Mouse (Mus musculus): ENCODE data around the gene Sbk3. TPM values are rescaled to one million over a fixed set of nuclear protein-coding genes. Genes with fewer than 3 reads are reported as not detected.

Sbk3 gene
- polyA plus RNA-seq, 1 experiment: 0.34 TPM

GRCm38 (mm10) chr7:4937392-4937791 is 33.6 kb downstream of the Sbk3 start:
- no peak overlapping the region for H3ac ChIP-seq (ENCODE audit: control insufficient read depth, insufficient read length)
- no peak overlapping the region for H3K4me3 ChIP-seq
- H3K79me2 ChIP-seq (ENCODE audit: control insufficient read depth, insufficient read depth): no peaks in the 10 kb centered on the region
- no peak for TF ChIP-seq TCF12 (IDR thresholded peaks at IDR 0.05; ENCODE audit: insufficient read depth, poor library complexity, severe bottlenecking)
- TF ChIP-seq USF1 (IDR thresholded peaks at IDR 0.05; ENCODE audit: low read depth): no peak
- no peak for TF ChIP-seq REST (IDR thresholded peaks at IDR 0.05; ENCODE audit: insufficient read depth, insufficient read length)
- TF ChIP-seq SRF (IDR thresholded peaks at IDR 0.05; ENCODE audit: control insufficient read depth, insufficient read length, low read depth): no peak
- TF ChIP-seq TCF3 (IDR thresholded peaks at IDR 0.05; ENCODE audit: insufficient read length, low read depth): no peak
- TF ChIP-seq CEBPB (IDR thresholded peaks at IDR 0.05; ENCODE audit: insufficient read depth, poor library complexity, severe bottlenecking): no peak
- TF ChIP-seq MYOD1 (IDR thresholded peaks at IDR 0.05; ENCODE audit: control insufficient read depth in 1 of 3, insufficient read length in 2 of 3, low read depth in 2 of 3): no peak
- TF ChIP-seq POLR2A (IDR thresholded peaks at IDR 0.05; ENCODE audit: insufficient read length, low read depth): no peak
- no peak for TF ChIP-seq MYOG (IDR thresholded peaks at IDR 0.05; ENCODE audit: control insufficient read depth in 1 of 3, insufficient read depth in 1 of 3, insufficient read length in 2 of 3, low read depth in 2 of 3)
- TF ChIP-seq POLR2AphosphoS2 (IDR thresholded peaks at IDR 0.05; ENCODE audit: insufficient read length, low read depth): no peak
- no peak for TF ChIP-seq E2F4 (IDR thresholded peaks at IDR 0.05; ENCODE audit: insufficient read depth)
- TF ChIP-seq MAX (IDR thresholded peaks at IDR 0.05; ENCODE audit: low read depth): no peak
- no peaks in the 10 kb centered on the region for H3K36me3 ChIP-seq (ENCODE audit: control insufficient read depth, insufficient read depth)
- H3K27me3 ChIP-seq (ENCODE audit: control insufficient read depth, insufficient read depth, insufficient read length): no peaks in the 10 kb centered on the region
- H3K4me2 ChIP-seq (ENCODE audit: low read depth): no peak overlapping the region

DNA sequence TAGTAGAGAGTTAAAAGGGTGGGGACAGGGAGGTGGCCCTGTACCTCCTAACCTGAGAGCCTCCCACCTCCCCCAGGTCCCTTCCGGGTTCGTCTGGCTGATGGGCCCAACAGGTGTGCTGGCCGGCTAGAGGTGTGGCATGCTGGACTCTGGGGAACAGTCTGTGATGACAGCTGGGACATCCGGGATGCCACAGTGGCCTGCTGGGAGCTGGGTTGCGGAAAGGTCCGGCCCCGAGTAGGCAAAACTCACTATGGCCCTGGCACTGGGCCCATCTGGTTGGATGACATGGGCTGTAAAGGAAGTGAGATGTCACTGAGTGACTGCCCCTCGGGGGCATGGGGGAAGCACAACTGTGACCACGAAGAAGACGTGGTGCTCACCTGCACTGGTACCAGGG is 34.1 kb downstream of the Sbk3 start:
- Histone ChIP-seq H3K4me3 (no peak overlapping the region), H3K27me3 (ENCODE audit: control insufficient read depth, insufficient read depth, insufficient read length) (no peaks in the 10 kb centered on the region), H3K79me2 (ENCODE audit: control insufficient read depth, insufficient read depth) (no peaks in the 10 kb centered on the region), H3ac (ENCODE audit: control insufficient read depth, insufficient read length) (no peak overlapping the region), H3K36me3 (ENCODE audit: control insufficient read depth, insufficient read depth) (no peaks in the 10 kb centered on the region), H3K4me2 (ENCODE audit: low read depth) (no peak overlapping the region)
- TF ChIP-seq MYOD1 (IDR thresholded peaks at IDR 0.05; ENCODE audit: control insufficient read depth in 1 of 3, insufficient read length in 2 of 3, low read depth in 2 of 3) (peak in 1 of 3 experiments; percentile 20), MYOG (IDR thresholded peaks at IDR 0.05; ENCODE audit: control insufficient read depth in 1 of 3, insufficient read depth in 1 of 3, insufficient read length in 2 of 3, low read depth in 2 of 3) (peak in 1 of 3 experiments; percentile 5), TCF3 (IDR thresholded peaks at IDR 0.05; ENCODE audit: insufficient read length, low read depth) (no peak)

DNA sequence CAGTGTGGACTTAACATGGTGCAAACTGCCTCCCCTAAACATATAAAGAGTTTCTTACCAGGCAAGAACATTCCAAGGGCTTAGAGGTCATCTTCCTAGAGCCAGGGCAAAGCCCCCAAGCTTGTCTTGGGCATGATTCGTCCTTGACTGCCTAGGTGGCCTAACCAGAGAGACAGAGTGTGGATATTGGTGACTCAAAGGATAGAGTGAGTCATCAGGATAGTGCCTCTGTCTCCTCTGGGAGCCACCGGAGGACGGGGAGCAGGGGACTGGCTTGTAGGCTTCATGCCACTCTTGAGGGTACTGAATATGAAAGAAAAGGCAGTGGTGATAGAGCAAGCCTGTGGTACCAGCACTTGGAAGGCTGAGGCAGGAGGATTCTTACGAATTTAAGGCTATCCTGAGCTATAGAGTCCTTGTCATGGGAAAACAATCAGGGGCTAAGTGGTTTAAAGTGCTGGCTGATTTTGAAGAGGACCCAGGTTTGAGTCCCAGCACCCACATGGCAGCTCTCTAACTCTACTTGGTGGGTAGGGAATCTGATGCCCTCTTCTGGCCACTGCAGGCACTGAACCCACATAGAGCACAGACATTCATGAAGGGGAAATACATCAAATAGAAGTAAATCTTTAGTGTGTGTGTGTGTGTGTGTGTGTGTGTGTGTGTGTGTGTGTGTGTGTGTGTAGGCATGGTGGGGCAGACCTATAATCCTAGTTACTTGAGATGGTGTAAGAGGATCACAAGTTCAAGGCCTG is 36.6 kb downstream of the Sbk3 start:
- Histone ChIP-seq H3ac (ENCODE audit: control insufficient read depth, insufficient read length) (no peak overlapping the region), H3K36me3 (ENCODE audit: control insufficient read depth, insufficient read depth) (no peaks in the 10 kb centered on the region), H3K27me3 (ENCODE audit: control insufficient read depth, insufficient read depth, insufficient read length) (no peaks in the 10 kb centered on the region), H3K79me2 (ENCODE audit: control insufficient read depth, insufficient read depth) (no peaks in the 10 kb centered on the region), H3K4me3 (no peak overlapping the region), H3K4me2 (ENCODE audit: low read depth) (no peak overlapping the region)
- TF ChIP-seq POLR2AphosphoS2 (IDR thresholded peaks at IDR 0.05; ENCODE audit: insufficient read length, low read depth): no peak
- TF ChIP-seq MAX (IDR thresholded peaks at IDR 0.05; ENCODE audit: low read depth): no peak
- TF ChIP-seq MYOG (IDR thresholded peaks at IDR 0.05; ENCODE audit: control insufficient read depth in 1 of 3, insufficient read depth in 1 of 3, insufficient read length in 2 of 3, low read depth in 2 of 3): no peak
- no peak for TF ChIP-seq CEBPB (IDR thresholded peaks at IDR 0.05; ENCODE audit: insufficient read depth, poor library complexity, severe bottlenecking)
- TF ChIP-seq POLR2A (IDR thresholded peaks at IDR 0.05; ENCODE audit: insufficient read length, low read depth): no peak
- TF ChIP-seq TCF12 (IDR thresholded peaks at IDR 0.05; ENCODE audit: insufficient read depth, poor library complexity, severe bottlenecking): no peak
- no peak for TF ChIP-seq USF1 (IDR thresholded peaks at IDR 0.05; ENCODE audit: low read depth)
- TF ChIP-seq REST (IDR thresholded peaks at IDR 0.05; ENCODE audit: insufficient read depth, insufficient read length): no peak
- TF ChIP-seq TCF3 (IDR thresholded peaks at IDR 0.05; ENCODE audit: insufficient read length, low read depth): no peak
- no peak for TF ChIP-seq MYOD1 (IDR thresholded peaks at IDR 0.05; ENCODE audit: control insufficient read depth in 1 of 3, insufficient read length in 2 of 3, low read depth in 2 of 3)
- no peak for TF ChIP-seq E2F4 (IDR thresholded peaks at IDR 0.05; ENCODE audit: insufficient read depth)
- no peak for TF ChIP-seq SRF (IDR thresholded peaks at IDR 0.05; ENCODE audit: control insufficient read depth, insufficient read length, low read depth)

DNA sequence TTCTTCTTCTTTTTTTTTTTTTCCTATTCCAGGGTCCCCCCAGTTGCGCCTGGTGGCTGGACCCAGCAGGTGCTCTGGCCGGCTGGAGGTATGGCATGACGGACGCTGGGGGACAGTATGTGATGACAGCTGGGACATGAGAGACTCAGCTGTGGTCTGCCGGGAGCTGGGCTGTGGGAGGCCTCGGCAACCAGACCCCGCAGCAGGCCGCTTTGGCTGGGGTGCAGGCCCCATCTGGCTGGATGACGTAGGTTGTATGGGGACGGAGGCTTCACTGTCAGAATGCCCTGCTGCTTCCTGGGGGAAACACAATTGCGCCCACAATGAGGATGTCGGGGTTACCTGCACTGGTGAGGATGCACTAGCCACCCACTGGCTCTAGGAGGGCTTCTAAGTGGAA is 37.9 kb downstream of the Sbk3 start:
- Histone ChIP-seq H3K36me3 (ENCODE audit: control insufficient read depth, insufficient read depth) (no peaks in the 10 kb centered on the region), H3K4me2 (ENCODE audit: low read depth) (no peak overlapping the region), H3K79me2 (ENCODE audit: control insufficient read depth, insufficient read depth) (no peaks in the 10 kb centered on the region), H3ac (ENCODE audit: control insufficient read depth, insufficient read length) (no peak overlapping the region), H3K27me3 (ENCODE audit: control insufficient read depth, insufficient read depth, insufficient read length) (no peaks in the 10 kb centered on the region), H3K4me3 (no peak overlapping the region)
- TF ChIP-seq TCF12 (IDR thresholded peaks at IDR 0.05; ENCODE audit: insufficient read depth, poor library complexity, severe bottlenecking): no peak
- TF ChIP-seq USF1 (IDR thresholded peaks at IDR 0.05; ENCODE audit: low read depth): no peak
- no peak for TF ChIP-seq POLR2AphosphoS2 (IDR thresholded peaks at IDR 0.05; ENCODE audit: insufficient read length, low read depth)
- no peak for TF ChIP-seq MYOG (IDR thresholded peaks at IDR 0.05; ENCODE audit: control insufficient read depth in 1 of 3, insufficient read depth in 1 of 3, insufficient read length in 2 of 3, low read depth in 2 of 3)
- TF ChIP-seq REST (IDR thresholded peaks at IDR 0.05; ENCODE audit: insufficient read depth, insufficient read length): no peak

DNA sequence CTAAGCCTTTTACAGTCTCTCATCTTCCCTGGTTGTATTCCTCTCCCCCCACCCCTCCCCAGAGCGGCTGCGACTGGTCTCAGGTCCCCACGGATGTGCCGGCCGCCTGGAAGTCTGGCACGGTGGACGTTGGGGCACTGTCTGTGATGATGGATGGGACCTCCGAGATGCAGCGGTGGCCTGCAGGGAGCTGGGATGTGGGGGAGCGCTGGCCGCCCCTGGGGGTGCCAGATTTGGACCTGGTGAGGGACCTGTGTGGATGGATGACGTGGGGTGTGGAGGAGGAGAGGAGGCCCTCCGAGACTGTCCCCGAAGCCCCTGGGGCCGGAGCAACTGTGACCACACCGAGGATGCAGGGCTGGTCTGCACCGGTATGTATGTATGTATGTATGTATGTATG is 42.6 kb downstream of the Sbk3 start:
- TF ChIP-seq MAX (IDR thresholded peaks at IDR 0.05; ENCODE audit: low read depth) (no peak), SRF (IDR thresholded peaks at IDR 0.05; ENCODE audit: control insufficient read depth, insufficient read length, low read depth) (no peak), E2F4 (IDR thresholded peaks at IDR 0.05; ENCODE audit: insufficient read depth) (no peak), TCF12 (IDR thresholded peaks at IDR 0.05; ENCODE audit: insufficient read depth, poor library complexity, severe bottlenecking) (no peak), POLR2A (IDR thresholded peaks at IDR 0.05; ENCODE audit: insufficient read length, low read depth) (no peak), MYOG (IDR thresholded peaks at IDR 0.05; ENCODE audit: control insufficient read depth in 1 of 3, insufficient read depth in 1 of 3, insufficient read length in 2 of 3, low read depth in 2 of 3) (no peak), CEBPB (IDR thresholded peaks at IDR 0.05; ENCODE audit: insufficient read depth, poor library complexity, severe bottlenecking) (no peak), MYOD1 (IDR thresholded peaks at IDR 0.05; ENCODE audit: control insufficient read depth in 1 of 3, insufficient read length in 2 of 3, low read depth in 2 of 3) (no peak), POLR2AphosphoS2 (IDR thresholded peaks at IDR 0.05; ENCODE audit: insufficient read length, low read depth) (no peak), REST (IDR thresholded peaks at IDR 0.05; ENCODE audit: insufficient read depth, insufficient read length) (no peak), USF1 (IDR thresholded peaks at IDR 0.05; ENCODE audit: low read depth) (no peak), TCF3 (IDR thresholded peaks at IDR 0.05; ENCODE audit: insufficient read length, low read depth) (no peak)
- H3K79me2 ChIP-seq (ENCODE audit: control insufficient read depth, insufficient read depth): no peaks in the 10 kb centered on the region

More for the DNA sequence above, 42.6 kb downstream of the Sbk3 start:
- Histone ChIP-seq H3K4me3 (no peak overlapping the region), H3K27me3 (ENCODE audit: control insufficient read depth, insufficient read depth, insufficient read length) (no peaks in the 10 kb centered on the region), H3K36me3 (ENCODE audit: control insufficient read depth, insufficient read depth) (no peaks in the 10 kb centered on the region), H3K4me2 (ENCODE audit: low read depth) (no peak overlapping the region), H3ac (ENCODE audit: control insufficient read depth, insufficient read length) (no peak overlapping the region)
